Mouse (Mus musculus): ENCODE measurements at regions not wholly inside any gene's neighbourhood (a gene's known extent, or its start where the extent isn't known, plus 50 kb on each side); places are given as distances from the start of the nearest gene placed in this dataset.

DNA sequence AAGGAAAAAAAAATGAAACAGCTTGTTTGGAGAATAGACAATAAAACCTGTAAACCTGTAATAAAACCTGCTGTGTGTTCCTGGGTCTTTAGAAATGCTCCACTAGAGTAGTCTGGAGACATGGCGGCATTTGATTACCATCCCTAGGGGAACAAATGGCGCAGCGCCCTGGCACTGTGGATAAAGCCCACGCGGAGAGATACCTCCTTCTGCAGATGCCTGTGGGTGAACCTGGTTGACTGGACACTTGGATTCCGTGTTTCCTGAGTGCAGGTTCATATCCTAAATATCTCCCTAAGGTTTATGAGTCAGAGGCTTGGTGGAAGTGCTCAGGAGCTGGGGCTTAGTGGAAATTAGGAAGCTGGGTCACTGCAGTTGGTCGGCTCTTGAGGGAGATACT, 158.1 kb downstream of the Gm11011 start:
- Histone ChIP-seq H3K4me1 (replicated peaks; ENCODE audit: control insufficient read depth, insufficient read depth, low read length) (no peaks in the 10 kb centered on the region), H3K4me3 (ENCODE audit: low read length) (no peak overlapping the region), H3K9ac (ENCODE audit: low read length) (no peak overlapping the region), H3K9me3 (ENCODE audit: control insufficient read depth, low read length) (no peaks in the 10 kb centered on the region), H3K27me3 (ENCODE audit: control insufficient read depth, insufficient read depth, low read depth, low read length) (no peaks in the 10 kb centered on the region), H3K4me2 (ENCODE audit: low read depth, low read length) (no peak overlapping the region), H3K27ac (ENCODE audit: low read length) (no peak overlapping the region), H3K36me3 (ENCODE audit: control insufficient read depth, insufficient read depth, low read length) (no peaks in the 10 kb centered on the region)
- 87% methylated on average over 7 of the region's 7 CpGs for WGBS
- no peak for ATAC-seq (ENCODE audit: low read depth)

DNA sequence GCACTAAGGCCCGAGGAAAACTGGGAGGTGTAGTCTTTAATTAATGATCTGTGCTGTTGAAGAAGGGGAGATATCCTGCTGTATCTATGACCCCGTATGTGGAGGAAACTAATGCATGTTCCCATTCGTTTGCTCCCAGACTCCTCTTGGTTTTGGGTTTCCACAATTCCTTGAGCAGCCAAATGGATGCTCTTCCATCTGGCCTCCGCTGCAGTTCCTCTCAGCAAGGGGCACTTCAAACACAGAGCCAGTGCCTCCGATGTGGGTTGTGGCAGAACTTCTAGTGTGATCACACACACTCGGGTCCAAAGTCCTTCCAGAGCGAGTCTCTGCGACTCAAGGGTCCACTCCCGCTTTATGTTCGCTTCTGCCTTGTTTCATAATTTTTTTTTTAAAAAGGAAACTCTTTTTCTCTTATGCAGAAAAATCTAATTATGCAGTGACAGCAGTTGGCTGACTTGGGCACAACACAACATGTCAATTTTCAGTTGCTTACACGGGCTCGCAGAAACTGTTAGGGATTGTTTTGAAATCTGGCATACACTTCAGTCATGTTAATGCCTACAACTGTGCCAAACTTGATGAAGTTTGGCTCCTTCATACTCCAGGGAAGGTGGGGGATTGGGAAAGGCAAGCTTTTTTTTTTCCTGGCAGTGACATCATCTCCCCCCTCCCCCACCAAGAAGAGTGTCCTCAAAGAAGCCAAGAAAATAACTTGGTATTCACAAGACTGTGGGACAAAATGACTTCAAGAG, 163.2 kb downstream of the Gm11011 start:
- peak overlapping the region; percentile 25 for H3K4me2 ChIP-seq (ENCODE audit: low read depth, low read length)
- no peak overlapping the region for H3K9ac ChIP-seq (ENCODE audit: low read length)
- no peaks in the 10 kb centered on the region for H3K27me3 ChIP-seq (ENCODE audit: control insufficient read depth, insufficient read depth, low read depth, low read length)
- 41% methylated on average over 12 of the region's 12 CpGs for WGBS
- no peak overlapping the region for H3K4me3 ChIP-seq (ENCODE audit: low read length)
- ATAC-seq (ENCODE audit: low read depth): peak; percentile 76
- no peaks in the 10 kb centered on the region for H3K36me3 ChIP-seq (ENCODE audit: control insufficient read depth, insufficient read depth, low read length)
- H3K27ac ChIP-seq (ENCODE audit: low read length): peak overlapping the region; percentile 42; the same call in 1 of the 2 replicates
- no peaks in the 10 kb centered on the region for H3K9me3 ChIP-seq (ENCODE audit: control insufficient read depth, low read length)
- H3K4me1 ChIP-seq (replicated peaks; ENCODE audit: control insufficient read depth, insufficient read depth, low read length): no peaks in the 10 kb centered on the region; the same call in 1 of the 2 replicates

DNA sequence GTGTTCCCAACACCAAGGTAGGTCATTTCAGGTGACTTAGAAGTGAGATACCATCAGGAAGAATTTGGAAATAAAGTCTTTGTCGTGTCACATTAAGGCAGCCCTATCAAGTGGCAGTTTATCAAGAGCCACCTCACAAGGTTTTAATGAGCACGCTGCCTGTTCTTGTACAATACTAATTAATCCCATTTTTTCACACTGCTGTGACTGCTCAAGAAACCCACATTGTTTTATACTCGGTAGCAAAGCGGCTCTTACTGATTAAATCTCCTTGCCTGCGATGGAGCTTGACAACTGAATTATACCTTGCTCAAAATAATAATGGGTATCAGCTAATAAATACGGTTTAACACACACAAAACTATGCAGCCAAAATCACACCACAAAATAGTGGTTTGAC, 175.2 kb downstream of the Gm11011 start:
- H3K27me3 ChIP-seq (ENCODE audit: control insufficient read depth, insufficient read depth, low read depth, low read length): no peaks in the 10 kb centered on the region
- H3K36me3 ChIP-seq (ENCODE audit: control insufficient read depth, insufficient read depth, low read length): no peaks in the 10 kb centered on the region
- H3K9ac ChIP-seq (ENCODE audit: low read length): no peak overlapping the region
- no peak overlapping the region for H3K27ac ChIP-seq (ENCODE audit: low read length)
- no peak for ATAC-seq (ENCODE audit: low read depth)
- no peak overlapping the region for H3K4me2 ChIP-seq (ENCODE audit: low read depth, low read length)
- WGBS: 65% methylated on average over 6 of the region's 6 CpGs
- H3K4me1 ChIP-seq (replicated peaks; ENCODE audit: control insufficient read depth, insufficient read depth, low read length): no peaks in the 10 kb centered on the region
- H3K9me3 ChIP-seq (ENCODE audit: control insufficient read depth, low read length): peaks cover under 1% of the 10 kb centered on the region; the same call in 1 of the 2 replicates
- H3K4me3 ChIP-seq (ENCODE audit: low read length): no peak overlapping the region

DNA sequence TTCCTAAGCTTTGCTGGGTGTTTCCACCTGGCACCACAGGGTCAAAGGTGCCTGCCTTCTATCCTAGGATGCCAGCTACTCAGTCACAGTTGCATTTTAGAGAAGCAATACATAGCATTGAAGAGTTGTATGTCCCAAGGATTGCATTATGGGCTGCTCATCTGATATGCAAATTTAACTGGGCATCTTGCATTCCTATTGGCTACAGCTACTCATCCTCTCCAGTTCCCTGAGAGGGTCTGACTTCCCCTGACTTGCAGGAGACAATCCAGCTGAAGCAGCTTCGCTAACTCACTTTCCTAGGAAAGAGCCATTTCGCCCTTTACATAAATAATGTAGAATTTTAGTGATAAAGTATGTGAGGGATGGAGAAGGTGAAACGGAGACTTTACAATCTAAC, 177.5 kb downstream of the Gm11011 start:
- Histone ChIP-seq H3K9me3 (ENCODE audit: control insufficient read depth, low read length) (peaks cover 2% of the 10 kb centered on the region; the same call in 1 of the 2 replicates), H3K27me3 (ENCODE audit: control insufficient read depth, insufficient read depth, low read depth, low read length) (no peaks in the 10 kb centered on the region), H3K27ac (ENCODE audit: low read length) (no peak overlapping the region), H3K36me3 (ENCODE audit: control insufficient read depth, insufficient read depth, low read length) (no peaks in the 10 kb centered on the region), H3K4me1 (replicated peaks; ENCODE audit: control insufficient read depth, insufficient read depth, low read length) (no peaks in the 10 kb centered on the region), H3K9ac (ENCODE audit: low read length) (no peak overlapping the region), H3K4me3 (ENCODE audit: low read length) (no peak overlapping the region), H3K4me2 (ENCODE audit: low read depth, low read length) (no peak overlapping the region)
- ATAC-seq (ENCODE audit: low read depth): no peak
- 34% methylated on average over 3 of the region's 3 CpGs for WGBS

DNA sequence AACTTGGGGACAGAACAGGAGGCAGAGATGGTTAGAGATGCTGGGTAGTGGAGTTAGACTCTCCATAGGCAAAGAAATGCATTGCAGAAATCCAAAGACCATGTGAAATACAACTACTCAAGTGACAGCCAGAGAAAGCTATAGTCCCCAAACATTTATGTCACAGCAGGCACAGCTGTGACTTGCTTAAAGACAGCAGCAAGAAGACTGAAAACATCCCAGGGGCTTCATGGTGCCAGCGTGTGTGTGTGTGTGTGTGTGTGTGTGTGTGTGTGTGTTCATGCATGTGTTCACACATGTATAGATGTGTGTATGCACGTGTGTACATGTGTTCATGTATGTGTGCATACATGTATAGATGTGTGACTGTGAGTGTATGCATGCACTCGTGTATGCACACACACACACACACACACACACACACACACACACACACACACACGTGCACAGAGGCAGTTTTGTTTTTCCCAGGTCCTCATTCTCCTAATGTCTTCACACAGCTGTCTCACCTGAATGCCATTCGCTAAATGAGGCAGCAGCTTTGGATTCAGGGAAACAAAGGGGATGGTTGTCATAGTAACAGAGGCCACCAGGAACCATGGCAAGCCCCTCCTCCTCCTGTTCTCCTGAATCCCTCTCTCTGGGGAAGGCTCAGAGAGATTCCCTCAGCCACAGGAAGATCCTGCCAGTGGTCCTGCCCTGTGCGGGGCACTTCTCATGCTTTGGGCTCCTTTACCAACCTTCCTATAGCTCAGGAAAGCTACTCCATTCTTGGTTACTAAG, 182.4 kb downstream of the Gm11011 start:
- H3K9me3 ChIP-seq (ENCODE audit: control insufficient read depth, low read length): peaks cover 4% of the 10 kb centered on the region; the same call in 1 of the 2 replicates
- H3K36me3 ChIP-seq (ENCODE audit: control insufficient read depth, insufficient read depth, low read length): no peaks in the 10 kb centered on the region
- H3K4me1 ChIP-seq (replicated peaks; ENCODE audit: control insufficient read depth, insufficient read depth, low read length): no peaks in the 10 kb centered on the region
- WGBS: 34% methylated on average over 6 of the region's 6 CpGs
- no peak overlapping the region for H3K4me3 ChIP-seq (ENCODE audit: low read length)
- H3K9ac ChIP-seq (ENCODE audit: low read length): no peak overlapping the region
- H3K27ac ChIP-seq (ENCODE audit: low read length): no peak overlapping the region
- H3K27me3 ChIP-seq (ENCODE audit: control insufficient read depth, insufficient read depth, low read depth, low read length): no peaks in the 10 kb centered on the region
- no peak for ATAC-seq (ENCODE audit: low read depth)
- no peak overlapping the region for H3K4me2 ChIP-seq (ENCODE audit: low read depth, low read length)

DNA sequence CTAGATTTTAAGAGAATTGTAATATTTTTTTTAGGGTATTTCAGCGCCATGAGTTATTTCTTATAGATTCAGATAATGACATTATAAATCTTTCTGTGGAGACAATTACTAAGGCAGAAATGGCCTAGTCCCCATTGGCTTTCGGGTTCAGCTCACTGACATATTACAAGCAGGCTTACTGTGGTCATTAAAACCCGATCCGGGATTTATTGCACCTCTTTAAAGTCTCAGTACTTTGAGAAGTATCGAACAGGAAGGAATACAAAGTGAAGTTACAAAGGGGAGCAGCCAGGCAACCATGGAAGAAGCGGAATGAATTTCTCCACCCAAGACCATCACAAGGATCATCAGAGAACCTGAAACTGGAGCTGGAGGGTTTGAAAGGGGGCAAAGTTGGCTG, 189.8 kb downstream of the Gm11011 start:
- WGBS: 67% methylated on average over 6 of the region's 6 CpGs
- H3K27me3 ChIP-seq (ENCODE audit: control insufficient read depth, insufficient read depth, low read depth, low read length): no peaks in the 10 kb centered on the region
- no peak overlapping the region for H3K4me3 ChIP-seq (ENCODE audit: low read length)
- ATAC-seq (ENCODE audit: low read depth): no peak
- H3K4me1 ChIP-seq (replicated peaks; ENCODE audit: control insufficient read depth, insufficient read depth, low read length): peaks cover 2% of the 10 kb centered on the region; the same call in 1 of the 2 replicates
- H3K27ac ChIP-seq (ENCODE audit: low read length): no peak overlapping the region
- no peak overlapping the region for H3K9ac ChIP-seq (ENCODE audit: low read length)
- H3K36me3 ChIP-seq (ENCODE audit: control insufficient read depth, insufficient read depth, low read length): no peaks in the 10 kb centered on the region
- H3K4me2 ChIP-seq (ENCODE audit: low read depth, low read length): no peak overlapping the region
- H3K9me3 ChIP-seq (ENCODE audit: control insufficient read depth, low read length): no peaks in the 10 kb centered on the region

DNA sequence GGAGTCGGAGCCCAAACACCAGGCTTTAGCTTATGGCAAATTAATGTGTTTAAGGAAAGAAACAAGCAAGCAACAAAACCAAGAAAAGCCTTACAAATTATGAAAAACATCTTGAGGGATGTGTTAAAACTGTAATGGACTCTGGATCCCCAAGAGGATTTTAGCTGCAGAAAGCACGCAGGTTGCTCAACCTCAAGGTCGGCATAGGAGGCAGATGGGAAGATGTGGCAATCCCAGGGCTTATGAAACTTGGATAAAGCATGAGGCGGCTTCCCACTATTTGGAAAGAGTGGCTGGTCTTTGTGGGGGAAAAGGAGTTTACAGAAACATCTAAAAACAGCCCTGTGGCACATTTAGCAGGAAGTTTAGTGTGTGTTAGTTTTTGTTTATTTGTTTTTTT, 190.5 kb downstream of the Gm11011 start:
- Histone ChIP-seq H3K9ac (ENCODE audit: low read length) (no peak overlapping the region), H3K4me3 (ENCODE audit: low read length) (no peak overlapping the region), H3K27me3 (ENCODE audit: control insufficient read depth, insufficient read depth, low read depth, low read length) (no peaks in the 10 kb centered on the region), H3K9me3 (ENCODE audit: control insufficient read depth, low read length) (no peaks in the 10 kb centered on the region), H3K4me1 (replicated peaks; ENCODE audit: control insufficient read depth, insufficient read depth, low read length) (peaks cover 2% of the 10 kb centered on the region; the same call in 1 of the 2 replicates), H3K27ac (ENCODE audit: low read length) (no peak overlapping the region), H3K36me3 (ENCODE audit: control insufficient read depth, insufficient read depth, low read length) (no peaks in the 10 kb centered on the region), H3K4me2 (ENCODE audit: low read depth, low read length) (no peak overlapping the region)
- ATAC-seq (ENCODE audit: low read depth): no peak
- WGBS: 66% methylated on average over 4 of the region's 4 CpGs

DNA sequence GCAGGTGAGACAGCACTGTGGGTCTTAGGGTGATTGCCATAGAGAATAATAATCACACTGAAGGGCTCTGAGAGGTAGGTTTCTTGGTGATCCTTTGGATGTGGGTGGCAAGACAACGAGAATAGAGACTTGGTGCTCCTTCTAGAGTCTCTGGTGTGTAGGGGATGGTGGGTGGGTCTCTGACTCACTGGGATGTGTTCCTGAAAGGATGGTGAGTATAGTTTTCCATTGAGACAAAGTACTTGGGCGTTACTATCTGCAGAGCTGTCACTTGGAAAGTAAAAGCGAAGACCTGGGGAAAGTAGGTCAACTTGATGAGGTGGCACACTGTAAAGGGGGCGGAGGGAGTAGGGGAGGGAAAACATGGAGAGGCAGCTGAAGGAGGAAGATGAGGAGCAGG, 191.3 kb downstream of the Gm11011 start:
- WGBS: 75% methylated on average over 4 of the region's 4 CpGs
- Histone ChIP-seq H3K9ac (ENCODE audit: low read length) (no peak overlapping the region), H3K4me3 (ENCODE audit: low read length) (no peak overlapping the region), H3K27ac (ENCODE audit: low read length) (no peak overlapping the region), H3K4me2 (ENCODE audit: low read depth, low read length) (no peak overlapping the region), H3K4me1 (replicated peaks; ENCODE audit: control insufficient read depth, insufficient read depth, low read length) (peaks cover 2% of the 10 kb centered on the region; the same call in 1 of the 2 replicates), H3K9me3 (ENCODE audit: control insufficient read depth, low read length) (no peaks in the 10 kb centered on the region), H3K36me3 (ENCODE audit: control insufficient read depth, insufficient read depth, low read length) (no peaks in the 10 kb centered on the region), H3K27me3 (ENCODE audit: control insufficient read depth, insufficient read depth, low read depth, low read length) (no peaks in the 10 kb centered on the region)
- ATAC-seq (ENCODE audit: low read depth): no peak

DNA sequence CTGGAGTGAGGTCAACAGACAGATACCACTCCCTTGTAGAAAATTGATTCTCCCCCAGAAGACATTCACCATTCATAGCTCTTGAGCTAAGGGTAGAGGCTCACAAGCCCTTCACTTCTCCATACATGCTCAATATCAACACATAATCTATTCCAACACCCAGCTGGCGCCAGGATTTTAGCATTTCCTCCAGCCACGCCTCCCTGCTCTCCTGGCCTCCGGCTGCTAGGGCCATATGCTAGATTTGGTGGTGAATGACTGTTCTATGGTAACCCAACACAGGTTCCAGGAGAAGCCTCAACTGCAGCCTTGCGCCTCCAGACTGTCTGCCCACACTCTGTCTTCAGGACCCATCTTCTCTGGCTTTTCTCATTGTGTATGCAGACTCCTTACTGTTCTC, 197.9 kb downstream of the Gm11011 start:
- no peaks in the 10 kb centered on the region for H3K9me3 ChIP-seq (ENCODE audit: control insufficient read depth, low read length)
- H3K27ac ChIP-seq (ENCODE audit: low read length): no peak overlapping the region
- H3K27me3 ChIP-seq (ENCODE audit: control insufficient read depth, insufficient read depth, low read depth, low read length): no peaks in the 10 kb centered on the region
- no peaks in the 10 kb centered on the region for H3K36me3 ChIP-seq (ENCODE audit: control insufficient read depth, insufficient read depth, low read length)
- no peak overlapping the region for H3K9ac ChIP-seq (ENCODE audit: low read length)
- 66% methylated on average over 4 of the region's 4 CpGs for WGBS
- H3K4me1 ChIP-seq (replicated peaks; ENCODE audit: control insufficient read depth, insufficient read depth, low read length): no peaks in the 10 kb centered on the region; the same call in 1 of the 2 replicates
- no peak overlapping the region for H3K4me2 ChIP-seq (ENCODE audit: low read depth, low read length)
- H3K4me3 ChIP-seq (ENCODE audit: low read length): no peak overlapping the region
- peak; percentile 15; the same call in 1 of the 2 replicates for ATAC-seq (ENCODE audit: low read depth)
